Mouse (Mus musculus) stomach, postnatal 0 days (tissue): ENCODE measurements around the gene Tango6.

Experiments used
- CTCF ChIP-seq: IDR thresholded peaks from 2 replicates; pipeline ENCODE4 v1.5.1; 2016; ENCODE audit warnings: antibody characterized with exemption, low read depth, mild to moderate bottlenecking, moderate library complexity
- EP300 ChIP-seq: optimal IDR thresholded peaks from 2 replicates; pipeline ENCODE3; 2016; ENCODE audit warnings: antibody characterized with exemption

DNA sequence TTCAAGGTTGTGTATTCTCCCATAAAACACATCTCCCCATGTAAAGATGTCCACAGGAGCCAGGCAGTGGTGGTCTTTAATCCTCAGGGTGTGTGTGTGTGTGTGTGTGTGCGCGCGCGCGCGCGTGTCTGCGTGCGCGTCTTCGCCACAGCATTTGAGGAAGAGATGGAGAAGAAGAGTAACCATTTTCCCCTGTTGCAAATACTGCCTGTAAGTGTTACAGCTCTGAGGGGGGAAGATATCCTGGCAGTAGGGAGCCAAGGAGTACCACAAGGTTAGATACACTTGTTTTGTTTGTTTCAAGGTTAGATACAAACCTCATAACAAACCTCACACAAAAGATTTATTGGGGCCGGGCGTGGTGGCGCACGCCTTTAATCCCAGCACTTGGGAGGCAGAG, 8.6 kb upstream of the Tango6 start:
- TF ChIP-seq CTCF (no peak), EP300 (no peak)
